Mouse (Mus musculus): ENCODE data around the gene Tcf7l2. TPM values are rescaled to one million over a fixed set of nuclear protein-coding genes. Genes with fewer than 3 reads are reported as not detected.

Tcf7l2 gene
- total RNA-seq, 2 experiments from 2014 or later, result 12.2 to 13.1 TPM

DNA sequence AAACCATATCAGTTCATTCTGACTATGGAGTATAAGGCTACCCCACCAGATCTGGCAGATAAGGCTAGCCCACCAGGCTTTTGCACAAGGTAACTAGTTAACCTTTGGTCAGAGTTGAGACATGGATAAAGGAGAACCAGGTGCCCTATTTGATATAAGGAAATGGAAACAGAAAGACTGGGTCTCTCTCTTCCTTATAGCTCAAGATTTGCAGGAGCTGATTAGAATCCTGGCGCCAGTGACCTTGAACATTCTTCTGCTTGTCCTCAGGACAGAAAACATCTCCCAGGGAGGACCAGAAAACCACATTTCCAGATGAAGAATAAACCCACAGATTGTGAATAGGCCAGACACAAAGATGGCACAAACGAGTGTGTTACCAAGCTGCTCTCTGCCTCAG, 123.4 kb downstream of the Tcf7l2 start:
- no peak for DNase-seq

DNA sequence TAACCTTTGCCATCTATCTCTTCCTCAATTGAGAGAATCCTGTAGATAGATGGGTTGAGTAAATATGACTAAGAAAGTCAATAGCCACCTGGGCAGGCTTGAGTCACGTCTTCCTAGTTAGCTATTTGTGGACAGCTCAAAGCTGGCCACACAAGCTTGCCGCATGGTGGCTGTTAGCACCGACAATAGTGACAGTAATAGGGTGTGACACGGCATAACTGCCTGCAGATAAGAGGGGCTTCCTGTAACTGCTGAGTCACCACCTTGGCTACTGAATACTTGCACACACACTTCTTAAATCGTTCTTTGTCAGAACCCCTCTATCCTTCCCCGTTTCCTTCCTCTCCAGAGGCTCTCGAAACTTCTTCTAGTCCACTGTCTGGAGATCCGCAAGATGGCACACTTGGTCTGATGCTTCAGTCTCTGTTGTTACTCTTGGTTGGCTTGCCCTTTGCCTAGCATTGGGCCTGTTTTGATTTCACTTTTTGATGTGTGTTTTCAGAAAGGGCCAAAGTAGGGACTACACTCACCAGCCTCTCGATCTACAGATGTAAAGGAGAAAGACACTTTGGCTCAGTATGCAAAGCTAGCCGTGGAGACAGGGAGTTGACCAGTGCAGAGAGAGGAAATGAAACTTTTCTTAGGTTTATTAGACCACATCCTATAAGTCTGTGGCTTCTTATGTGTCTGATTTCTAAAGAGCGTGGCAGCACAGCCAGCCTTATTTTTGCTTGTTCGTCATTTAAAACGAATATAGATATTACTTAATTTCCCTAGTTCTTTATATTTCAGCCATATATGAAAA, 124.4 kb downstream of the Tcf7l2 start:
- no peak for DNase-seq

DNA sequence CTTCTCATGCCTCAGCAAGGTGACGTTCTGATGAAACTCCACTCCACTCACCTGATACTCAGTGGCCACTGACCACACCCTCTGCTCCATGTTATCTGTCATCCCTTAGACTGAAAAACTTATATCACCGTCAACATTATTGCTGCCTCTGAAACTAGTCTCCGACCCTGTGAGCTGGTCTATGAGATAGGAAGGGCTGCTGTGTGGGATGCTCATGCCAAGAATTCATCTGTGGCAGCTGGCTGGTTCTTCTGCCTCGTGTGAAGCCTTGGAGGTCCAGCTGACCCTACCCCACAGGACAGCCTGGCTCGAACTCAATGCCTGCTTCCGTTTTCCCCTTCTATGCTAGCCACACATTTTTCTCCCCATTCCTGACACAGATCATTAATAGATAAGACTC, 125.6 kb downstream of the Tcf7l2 start:
- DNase-seq, result no peak

DNA sequence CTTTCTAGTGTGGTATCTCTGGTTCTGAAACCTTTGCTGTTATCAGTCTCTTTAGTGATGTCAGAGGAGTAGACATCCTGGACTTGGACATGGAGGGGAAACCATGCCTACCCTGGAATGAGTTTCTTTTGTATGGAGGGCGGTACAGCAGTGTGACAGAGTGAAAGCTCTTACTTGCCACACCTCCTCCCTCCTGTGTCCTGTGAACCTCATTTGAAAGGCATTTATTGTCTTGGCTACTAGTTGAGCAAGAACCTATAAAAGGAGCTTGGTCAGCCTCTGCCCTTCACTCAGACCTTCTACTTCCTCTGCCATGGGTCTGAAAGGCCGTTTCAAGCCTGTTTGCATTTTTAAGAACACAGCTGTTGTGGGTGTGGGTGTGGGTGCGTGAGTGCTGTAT, 126.3 kb downstream of the Tcf7l2 start:
- DNase-seq, result no peak

DNA sequence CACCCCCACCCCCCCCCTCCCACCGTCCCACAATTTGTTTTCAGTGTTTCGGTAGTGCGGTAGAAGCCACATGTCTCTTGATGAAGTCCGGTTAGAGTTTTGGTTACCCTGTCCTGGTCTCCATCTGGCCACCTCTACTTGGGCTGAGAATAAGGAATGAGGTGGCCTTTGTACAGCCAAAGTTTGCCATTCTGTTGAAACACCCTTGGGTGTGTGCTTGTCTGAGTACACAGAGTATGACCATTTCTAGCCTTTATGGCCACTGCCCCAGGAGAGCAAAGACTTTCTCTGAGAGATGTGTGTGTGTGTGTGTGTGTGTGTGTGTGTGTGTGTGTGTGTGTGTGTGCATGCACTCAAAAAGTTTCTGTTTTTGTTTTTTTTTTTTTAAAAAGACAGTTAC, 127.0 kb downstream of the Tcf7l2 start:
- DNase-seq, result no peak

DNA sequence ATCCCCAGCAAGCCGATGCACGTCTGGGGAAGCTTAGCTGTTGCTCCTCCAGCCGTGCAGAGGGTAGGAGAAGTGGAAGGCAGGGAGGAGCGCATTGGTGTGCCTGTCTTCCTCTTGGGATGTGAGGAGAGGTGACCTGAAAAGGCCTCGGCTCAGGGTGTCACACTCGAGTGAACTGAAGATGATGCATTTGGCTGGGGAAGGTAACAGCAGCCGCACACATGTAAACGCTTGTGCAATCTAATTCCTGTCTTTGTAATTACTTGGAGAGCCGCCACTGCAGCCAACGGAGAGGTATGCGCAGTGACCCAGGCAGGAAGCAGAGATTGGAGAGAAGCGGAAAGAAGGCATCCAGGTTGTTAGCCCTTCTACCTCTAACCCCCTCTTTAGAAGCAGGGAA, 129.2 kb downstream of the Tcf7l2 start:
- DNase-seq, result no peak

DNA sequence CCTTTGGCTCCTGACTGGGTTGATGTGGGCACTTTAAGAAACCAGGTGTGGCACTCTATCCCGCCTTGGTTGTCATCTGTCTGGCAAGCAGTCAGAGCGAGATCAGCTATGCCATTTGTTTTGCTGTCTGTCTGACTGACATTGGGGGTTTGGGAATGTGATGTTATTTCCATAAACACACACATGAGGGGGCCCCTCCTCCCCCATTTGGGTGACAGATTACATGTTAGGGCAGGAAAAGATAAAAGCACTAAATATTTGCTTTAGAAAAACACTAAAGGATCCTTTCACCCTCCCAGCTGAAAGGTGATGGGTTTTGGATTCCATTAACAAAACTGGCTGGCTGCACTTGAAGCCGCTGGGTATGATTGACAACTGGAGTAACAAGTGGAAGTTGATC, 129.9 kb downstream of the Tcf7l2 start:
- no peak for DNase-seq

DNA sequence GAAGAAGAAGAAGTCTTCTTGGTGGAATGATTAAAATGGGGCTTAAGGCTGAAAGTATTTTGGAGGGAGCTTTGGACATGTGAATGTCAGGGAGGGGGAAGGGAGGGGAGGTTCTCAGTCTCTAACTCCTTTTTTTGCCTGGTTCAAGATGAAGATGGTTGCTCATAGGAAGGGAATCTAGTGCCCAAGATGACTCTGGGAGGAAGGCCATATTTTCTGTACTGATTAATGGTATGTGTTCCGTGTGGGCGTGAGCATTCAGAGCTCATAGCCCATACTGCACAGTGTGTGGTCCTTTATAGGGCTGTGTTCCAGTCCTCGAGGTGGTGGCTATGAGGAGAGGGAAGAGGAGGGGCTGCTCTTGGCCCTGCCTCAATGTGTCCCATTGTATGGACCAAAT, 131.6 kb downstream of the Tcf7l2 start:
- DNase-seq, result no peak

DNA sequence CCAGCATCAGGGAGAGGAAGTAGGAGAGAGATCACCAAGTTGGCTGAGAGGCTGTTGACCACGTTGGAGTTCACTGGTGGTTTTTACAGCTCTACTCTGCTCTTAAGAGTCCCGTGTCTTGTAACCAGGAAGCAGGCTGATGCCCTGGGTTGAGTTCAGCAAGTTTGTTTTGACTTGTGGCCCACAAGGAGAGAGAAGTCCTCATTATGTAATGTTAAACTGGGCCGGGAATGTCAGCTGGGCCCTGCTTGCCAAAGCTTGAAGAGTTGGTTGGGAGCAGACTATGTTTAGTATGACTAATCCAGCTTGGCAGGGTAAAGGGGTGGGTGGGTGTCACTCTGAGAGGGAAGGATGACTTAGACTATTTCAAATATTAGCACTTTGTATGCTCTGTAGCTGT, 134.9 kb downstream of the Tcf7l2 start:
- DNase-seq, result peak; percentile 15 to 20

DNA sequence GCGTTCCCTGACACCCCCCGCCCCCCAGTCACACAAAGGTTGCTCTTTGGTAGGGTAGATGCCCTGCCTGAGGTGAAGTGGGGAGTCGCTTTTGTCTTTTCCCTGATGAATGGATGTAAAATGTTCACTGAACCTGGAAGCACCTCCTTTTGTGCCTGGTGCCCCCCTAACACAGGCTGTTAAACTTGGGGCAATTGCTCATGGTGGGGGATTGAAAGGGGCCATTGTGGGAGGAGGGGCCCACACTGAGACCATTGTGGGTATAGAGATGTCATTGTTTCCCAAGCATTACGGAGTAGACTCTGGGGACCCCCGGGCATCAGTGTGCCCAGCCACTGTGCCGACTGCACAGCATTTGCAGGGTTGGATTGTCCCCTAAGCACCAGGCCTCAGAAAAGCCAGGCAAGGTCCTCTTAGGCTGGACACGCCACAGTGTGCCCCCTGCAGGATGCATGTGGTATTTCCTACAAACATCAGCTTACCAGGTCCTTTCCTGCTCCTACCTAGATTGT, 135.8 kb downstream of the Tcf7l2 start:
- DNase-seq, result peak; percentile 36 to 47

DNA sequence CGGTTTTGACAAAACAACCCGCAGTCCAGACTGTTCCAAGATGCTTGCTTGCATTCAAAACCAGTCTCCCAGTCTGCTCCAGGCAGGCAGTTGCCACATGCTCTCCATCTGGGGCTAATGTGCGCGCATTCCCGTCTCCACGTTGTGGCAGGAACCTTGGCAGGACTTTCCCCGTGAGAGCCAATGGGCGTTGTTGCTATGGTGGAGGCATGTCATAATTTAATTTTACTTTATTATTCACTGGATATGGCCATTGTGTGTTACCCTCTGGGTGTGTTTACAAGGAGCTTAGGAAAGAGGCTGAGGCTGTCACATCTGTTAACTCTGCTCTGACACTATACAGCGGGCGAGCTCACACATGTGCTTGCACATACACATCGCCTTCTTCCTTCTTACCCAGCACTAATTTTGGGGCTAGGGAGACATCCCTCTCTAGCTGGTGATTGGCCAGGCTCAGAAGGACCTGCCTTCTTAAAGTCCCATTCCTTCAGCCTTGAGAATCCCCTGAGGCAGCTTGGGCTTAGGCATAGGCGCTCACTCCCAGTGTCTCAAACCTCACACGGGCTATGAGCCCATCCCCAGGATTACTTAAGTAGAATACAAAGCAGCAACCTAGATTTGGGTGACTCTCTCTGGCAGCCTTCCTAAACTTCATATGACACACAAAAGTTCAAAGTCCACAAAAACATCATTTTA, 139.2 kb downstream of the Tcf7l2 start:
- peak; percentile 60 to 70 for DNase-seq

DNA sequence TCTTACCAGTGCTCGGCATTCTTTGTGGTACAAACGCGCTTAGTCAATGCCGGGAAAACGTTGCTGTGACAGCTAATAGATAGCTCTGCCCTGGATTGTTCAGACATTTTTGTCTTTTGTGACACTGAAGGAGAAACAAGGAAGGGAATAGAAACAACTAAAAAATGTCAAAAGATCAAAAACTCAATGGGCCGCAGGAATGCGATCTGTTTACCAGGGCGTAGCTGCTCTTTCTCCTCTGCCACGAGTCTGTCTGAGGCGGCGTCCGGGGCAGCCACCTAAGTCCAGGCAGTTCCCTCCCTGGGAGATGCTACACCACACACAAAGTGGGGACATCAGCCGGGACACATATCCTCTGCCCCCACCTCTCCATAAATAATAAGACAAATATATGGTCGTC, 144.9 kb downstream of the Tcf7l2 start:
- no peak for DNase-seq

DNA sequence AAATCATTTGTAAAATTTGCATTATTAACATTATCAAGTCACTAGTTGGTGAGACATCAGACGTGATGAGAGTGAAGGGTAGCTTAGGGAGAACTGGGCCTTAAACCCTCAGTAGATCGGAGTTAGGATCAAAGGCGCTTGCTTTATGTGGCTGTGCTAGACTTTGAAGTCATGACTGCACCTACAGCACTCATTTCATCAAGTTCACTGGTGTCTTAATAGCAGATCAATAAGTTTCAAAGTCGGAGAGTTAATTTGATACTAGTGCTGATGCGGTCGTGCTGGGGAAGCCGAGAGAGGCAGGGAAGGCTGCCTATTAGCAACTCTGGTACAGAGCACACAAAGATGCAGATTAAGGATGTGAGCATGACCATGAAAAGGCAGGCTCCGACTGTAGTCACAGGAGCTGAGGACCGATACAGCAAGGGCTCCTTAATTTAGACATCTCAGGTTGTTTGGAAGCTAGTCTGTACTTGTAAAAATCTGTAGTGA, 150.1 kb downstream of the Tcf7l2 start:
- no peak for DNase-seq

DNA sequence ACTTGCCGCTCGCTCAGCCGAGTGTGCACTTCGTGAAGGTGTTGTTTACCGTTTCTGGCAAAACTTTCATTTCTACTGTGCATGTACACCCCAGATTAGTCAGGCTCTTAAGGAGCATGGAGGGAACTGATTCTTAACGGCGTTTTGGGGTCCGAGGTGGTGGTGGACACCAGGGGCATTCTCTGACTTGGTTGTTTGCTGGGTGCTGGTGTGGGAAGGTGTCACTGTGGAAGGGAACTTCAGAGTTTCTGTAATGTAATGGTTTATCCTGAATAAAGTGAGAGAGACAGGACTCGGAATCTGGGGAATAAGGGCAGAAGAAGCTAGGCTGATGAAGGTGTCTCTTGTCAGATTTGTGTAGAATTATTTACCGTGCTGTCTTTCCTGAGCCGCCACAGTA, 151.9 kb downstream of the Tcf7l2 start:
- no peak for DNase-seq

DNA sequence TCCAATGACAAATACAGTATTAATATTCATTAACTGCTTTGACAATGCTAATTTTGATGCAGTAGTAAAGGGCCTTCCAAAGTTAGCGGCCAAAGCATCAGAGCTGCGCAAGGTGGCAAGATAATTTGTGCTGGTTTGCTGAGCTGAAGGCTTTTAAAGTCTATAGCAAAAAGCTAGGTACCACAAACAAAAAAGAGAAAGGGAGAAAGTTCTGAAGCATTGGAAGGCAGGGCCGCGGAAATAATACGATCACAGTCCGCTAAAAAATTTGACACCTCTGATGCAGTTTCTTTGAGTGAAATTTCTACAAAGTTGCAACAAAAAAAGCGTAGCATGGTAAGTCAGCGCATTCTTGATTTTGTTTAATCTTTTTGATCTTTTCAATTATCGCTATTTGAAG, 152.8 kb downstream of the Tcf7l2 start:
- no peak for DNase-seq

DNA sequence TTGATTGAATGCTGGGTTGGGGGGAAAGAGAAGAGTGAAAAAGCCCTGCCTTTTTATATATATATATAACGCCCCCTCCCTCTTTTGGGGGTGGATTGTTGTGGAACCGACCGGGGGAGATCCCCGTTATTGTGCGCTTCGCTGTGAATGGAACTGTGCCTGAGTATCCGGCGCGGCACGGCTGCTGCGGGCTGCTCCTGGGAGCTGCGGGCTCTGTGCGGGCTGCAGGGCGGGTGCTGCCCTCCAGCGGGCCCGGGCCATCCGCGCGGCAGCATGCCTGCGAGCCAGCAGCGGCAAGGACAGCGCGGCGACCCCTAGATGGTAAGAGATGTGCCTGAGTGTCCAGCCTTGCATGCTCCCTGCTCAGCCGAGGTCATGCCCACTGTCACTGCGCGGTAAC, 153.7 kb downstream of the Tcf7l2 start:
- DNase-seq, result peak in 1 of 2 experiments; percentile 23

DNA sequence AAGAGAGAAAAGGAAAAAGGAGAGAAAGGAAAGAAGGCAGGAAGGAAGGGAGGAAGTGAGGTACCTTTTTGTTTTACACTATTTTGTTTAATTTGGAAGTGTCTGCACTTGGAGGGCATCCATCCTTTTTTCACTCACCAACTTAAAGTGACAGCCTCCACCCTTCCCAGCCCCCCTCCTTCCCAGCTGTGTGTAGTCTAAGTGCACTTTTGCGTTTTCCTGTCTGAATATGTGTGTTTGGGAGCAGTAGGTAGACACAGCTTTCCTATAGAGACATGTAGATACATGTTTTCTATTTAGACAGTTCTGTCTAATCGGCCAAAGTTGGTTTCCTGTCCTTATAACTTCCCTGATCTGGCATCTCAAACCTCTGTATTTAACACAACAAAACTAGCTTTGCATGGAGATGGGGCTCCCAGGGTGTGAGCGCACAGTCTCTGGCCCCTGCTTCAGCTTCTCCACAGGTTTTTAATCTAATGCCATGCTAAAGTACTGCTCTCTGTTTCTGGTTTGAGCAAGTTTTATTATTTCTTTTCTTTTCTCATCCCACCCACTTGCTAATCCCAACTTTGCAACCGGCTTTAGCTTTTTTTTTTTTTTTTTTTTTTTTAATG, 154.3 kb downstream of the Tcf7l2 start:
- no peak for DNase-seq

DNA sequence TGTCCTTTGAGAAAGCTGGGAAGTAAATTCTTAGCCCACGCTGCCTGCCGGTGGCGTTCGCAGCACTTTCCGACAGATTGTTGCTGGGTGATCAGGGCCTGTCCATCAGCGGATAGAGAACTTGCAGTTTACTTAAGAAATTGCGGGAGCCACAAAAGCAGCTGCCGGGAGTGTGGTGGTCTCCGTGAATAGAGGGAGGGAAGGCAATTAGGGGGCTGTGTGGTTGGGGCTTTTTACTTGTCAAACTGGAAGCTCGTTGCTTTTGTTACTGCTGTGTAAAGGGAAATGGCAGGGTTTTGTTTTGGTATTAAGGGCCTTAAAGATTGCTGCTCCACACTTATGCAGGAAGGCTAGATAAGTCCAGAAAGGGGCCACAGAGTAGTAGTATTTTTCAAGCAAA, 155.0 kb downstream of the Tcf7l2 start:
- no peak for DNase-seq

DNA sequence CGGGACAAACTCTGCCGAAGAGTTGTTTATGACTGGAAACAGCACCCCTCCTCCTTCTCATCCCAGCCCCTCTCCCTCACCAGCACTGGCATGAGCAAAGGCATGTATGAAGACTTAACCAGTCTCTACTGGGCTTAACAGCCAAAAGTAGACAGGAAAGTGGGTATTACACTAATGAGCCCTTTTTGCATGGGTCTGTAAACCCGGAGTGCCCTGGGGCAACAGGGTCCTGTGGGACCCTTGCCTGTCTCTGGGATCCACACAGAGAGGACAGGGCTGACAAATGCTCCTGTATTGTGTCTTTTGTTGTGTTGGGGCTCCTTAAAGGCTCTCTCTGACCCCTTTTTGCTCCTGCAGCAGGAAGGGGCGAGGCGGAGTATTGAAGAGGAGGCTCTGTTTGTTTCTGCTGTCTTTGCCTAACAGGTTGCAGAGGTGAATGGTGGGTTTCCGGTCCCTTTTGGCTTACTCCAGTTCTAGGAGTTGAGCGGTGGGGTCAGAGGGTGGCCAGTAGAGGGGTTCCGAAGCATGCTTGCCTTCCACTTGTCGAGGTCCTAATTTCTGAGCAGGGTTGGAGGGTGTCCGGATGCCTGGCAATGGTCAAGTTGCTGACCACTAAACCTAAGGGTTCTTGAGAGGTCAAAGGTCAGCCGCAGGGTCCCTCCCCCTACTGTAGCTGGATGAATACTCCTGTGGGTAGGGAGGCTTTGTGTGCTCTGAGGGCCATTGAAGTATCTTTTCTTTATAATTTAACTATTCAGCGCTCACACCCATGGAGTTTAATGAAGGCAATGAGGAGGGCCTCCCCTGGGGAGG, 161.2 kb downstream of the Tcf7l2 start:
- no peak for DNase-seq

DNA sequence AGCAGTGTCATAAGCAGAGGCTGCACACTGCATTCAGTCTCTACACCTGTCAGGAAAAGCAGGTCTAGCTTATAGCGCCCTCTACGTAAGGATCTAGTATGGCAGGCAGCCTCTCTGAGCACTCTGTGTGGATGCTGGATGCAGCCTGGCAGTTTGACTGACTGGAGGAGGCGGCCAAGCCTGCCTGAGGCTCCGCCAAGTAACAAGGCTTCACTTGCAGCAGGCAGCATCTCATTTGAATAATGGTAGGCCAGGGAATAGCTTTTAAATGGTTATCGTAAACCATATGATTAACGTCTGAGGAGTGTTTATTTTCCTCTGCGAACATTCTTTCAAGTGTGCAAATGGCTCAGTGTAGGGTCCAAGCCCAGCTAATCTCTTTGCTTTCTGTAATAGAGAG, 167.4 kb downstream of the Tcf7l2 start:
- DNase-seq, result no peak

DNA sequence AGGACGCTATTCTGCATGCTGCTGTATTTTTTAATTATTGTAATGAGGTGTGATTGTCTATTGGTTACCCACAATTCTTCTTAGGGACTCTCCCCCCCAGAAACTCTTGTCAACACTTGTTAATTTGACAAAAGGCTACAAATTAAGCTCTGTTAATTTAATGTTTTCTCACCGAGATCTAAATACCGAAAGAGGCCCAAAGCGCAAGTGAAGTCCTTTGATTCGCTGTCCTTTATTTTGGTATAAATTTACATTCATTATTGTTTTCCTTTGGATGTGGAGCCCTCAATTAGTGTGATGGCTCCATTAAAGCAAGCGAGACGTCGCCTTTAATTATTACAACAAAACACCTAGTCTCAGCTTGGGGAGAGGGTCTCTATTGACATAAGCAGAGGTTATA, 170.3 kb downstream of the Tcf7l2 start:
- no peak for DNase-seq

DNA sequence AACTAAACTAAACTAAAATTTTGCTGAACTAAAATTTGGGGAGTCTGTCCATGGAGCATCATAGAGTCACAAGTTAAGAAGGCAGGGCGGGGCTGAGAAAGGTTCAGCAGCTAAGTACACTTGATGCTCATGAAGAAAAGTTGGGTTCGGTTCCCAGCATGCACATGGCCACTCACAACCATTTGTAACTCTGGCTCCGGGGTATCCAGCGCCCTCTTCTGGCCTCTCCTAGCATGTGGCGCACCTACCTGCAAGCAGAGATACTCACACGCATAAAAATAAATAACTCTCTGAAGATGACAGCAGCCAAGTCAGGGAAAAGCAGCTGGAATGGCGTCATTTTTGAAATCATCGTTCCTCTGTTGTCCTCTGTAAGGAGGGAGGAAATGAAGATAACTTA, 171.2 kb downstream of the Tcf7l2 start:
- no peak for DNase-seq

DNA sequence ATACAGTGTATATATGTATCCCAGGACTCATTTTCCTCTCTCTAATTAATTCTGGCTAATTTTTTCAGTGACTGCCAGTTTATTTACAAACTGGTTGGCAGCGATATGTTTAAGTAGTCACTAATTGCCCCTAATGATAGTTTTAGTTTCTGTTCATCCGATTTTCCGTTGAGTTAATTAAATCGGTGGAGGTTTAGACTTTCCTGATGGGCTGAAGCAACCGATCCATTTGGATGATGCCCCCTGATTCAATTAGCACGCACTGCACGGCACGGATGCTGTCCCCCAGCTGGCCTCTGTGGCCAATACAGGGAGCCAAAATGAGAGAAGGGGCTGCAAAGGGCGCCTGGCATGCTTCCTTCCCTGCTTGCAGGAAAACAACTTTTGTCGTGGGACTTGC, 172.0 kb downstream of the Tcf7l2 start:
- DNase-seq, result no peak
